ENCODE assay signal across 11 mouse cellular contexts in genomic region chr11:84914673-84915072, GRCm38 (mm10). TPM values are rescaled to one million over a fixed set of nuclear protein-coding genes. Genes with fewer than 3 reads are reported as not detected.
DNase-seq lines count a peak whose midpoint lies in the region; ATAC-seq and TF ChIP-seq lines count a peak whose summit lies in the region.
"Had no signal": no experiment of that assay in that cellular context is flagged by ENCODE, and none has a peak within 500 bp of the region (broad histone marks: within the 10 kb centered on the region; RNA-seq: fewer than 3 reads in every experiment).

No protein-coding gene starts in this region.

- TF ChIP-seq CTCF in left cerebral cortex, adult 2 months (IDR thresholded peaks at IDR 0.05), result no peak; the same call in 1 of the 2 replicates

- WGBS in kidney, embryonic 15.5 days, result 89% methylated on average over 5 of the region's 5 CpGs
- WGBS in midbrain, embryonic 15.5 days, result 78% methylated on average over 5 of the region's 5 CpGs

- ATAC-seq in kidney, embryonic 15.5 days (replicated peaks; ENCODE audit: low FRiP score), result no peak
- ATAC-seq in erythroblast, adult 5-6 weeks (replicated peaks; ENCODE audit: low FRiP score, poor library complexity, severe bottlenecking), result 0 out of 2 replicates have a peak, but pooled peaks have one; percentile 35
- no peak for ATAC-seq in midbrain, embryonic 15.5 days (replicated peaks)

- in situ Hi-C loops in ES-E14 (cut with MboI; ENCODE audit: low sequenced_read_pairs in 2 of 2, unreplicated experiment in 2 of 2), result loop anchor here in 1 of 2 experiments (5.0 kb wide), 1 partner anchor 68 kb away; no protein-coding TSS in a partner anchor

- H3K27me3 ChIP-seq in kidney, embryonic 15.5 days, result no peaks in the 10 kb centered on the region
- H3K27me3 ChIP-seq in midbrain, embryonic 15.5 days (replicated peaks), result no peaks in the 10 kb centered on the region
- H3K27me3 ChIP-seq: heart, embryonic 15.5 days had no signal

- peaks cover 12% of the 10 kb centered on the region for H3K4me1 ChIP-seq in kidney, embryonic 15.5 days
- peaks cover 0 to under 1% of the 10 kb centered on the region in 2 experiments; a peak in 1 of 4 replicates for H3K4me1 ChIP-seq in ES-E14 (ENCODE audit: control insufficient read depth in 2 of 2, insufficient read depth in 2 of 2, low read length in 2 of 2, poor library complexity in 1 of 2)
- H3K4me1 ChIP-seq in midbrain, embryonic 15.5 days, result peaks cover 23% of the 10 kb centered on the region

- intact Hi-C loops in left cerebral cortex, adult 2 months (cut with DNase I), result no loop called here
- intact Hi-C loops in left cerebral cortex, postnatal 14 days (cut with DNase I), result loop anchor here (5.0 kb wide), 1 partner anchor 268 kb away; no protein-coding TSS in a partner anchor

- no peak overlapping the region for H3K4me2 ChIP-seq in kidney, embryonic 15.5 days
- H3K4me2 ChIP-seq in midbrain, embryonic 15.5 days, result 0 out of 2 replicates have a peak overlapping the region, but pooled peaks have one; percentile 86

- peaks cover 43% of the 10 kb centered on the region for H3K36me3 ChIP-seq in kidney, embryonic 15.5 days
- peaks cover 28% of the 10 kb centered on the region for H3K36me3 ChIP-seq in ES-E14 (ENCODE audit: control insufficient read depth, insufficient read depth, low read length, poor library complexity, severe bottlenecking)
- peaks cover 26% of the 10 kb centered on the region for H3K36me3 ChIP-seq in midbrain, embryonic 15.5 days (replicated peaks)

- H3K27ac ChIP-seq in kidney, embryonic 15.5 days, result no peak overlapping the region
- no peak overlapping the region for H3K27ac ChIP-seq in ES-E14 (ENCODE audit: insufficient read depth, low read depth, low read length, poor library complexity, severe bottlenecking)
- H3K27ac ChIP-seq in midbrain, embryonic 15.5 days, result no peak overlapping the region
- no peak overlapping the region for H3K27ac ChIP-seq in left cerebral cortex, adult 2 months
- H3K27ac ChIP-seq: heart, embryonic 15.5 days had no signal

- no peak for DNase-seq in kidney, postnatal 10 days
- DNase-seq in ES-E14 (ENCODE audit: low read depth, low spot score), result peak; percentile 40
- DNase-seq in left cerebral cortex, adult 2 months (ENCODE audit: extremely low spot score in 1 of 2, low spot score in 2 of 2), result no peak
- no peak for DNase-seq in left cerebral cortex, postnatal 14 days (ENCODE audit: low spot score in 2 of 2)
- no peak for DNase-seq in gastrocnemius, postnatal 10 days
- DNase-seq: adrenal gland, postnatal 14 days; layer of hippocampus, adult 9-11 months had no signal

- H3K4me3 ChIP-seq in kidney, embryonic 15.5 days (replicated peaks), result peak overlapping the region; percentile 74; the same call in 1 of the 2 replicates
- H3K4me3 ChIP-seq in ES-E14 (ENCODE audit: insufficient read depth in 1 of 2, low read depth in 1 of 2, low read length in 2 of 2, poor library complexity in 1 of 2, severe bottlenecking in 1 of 2), result peak overlapping the region; percentile 11 to 95; a peak in 2 of 4 replicates
- H3K4me3 ChIP-seq in midbrain, embryonic 15.5 days, result no peak overlapping the region
- no peak overlapping the region for H3K4me3 ChIP-seq in left cerebral cortex, adult 2 months

- H3K9me3 ChIP-seq in kidney, embryonic 15.5 days (replicated peaks), result no peaks in the 10 kb centered on the region
- no peaks in the 10 kb centered on the region for H3K9me3 ChIP-seq in ES-E14 (ENCODE audit: control insufficient read depth, insufficient read depth, low read depth, low read length)
- H3K9me3 ChIP-seq in midbrain, embryonic 15.5 days, result no peaks in the 10 kb centered on the region
- H3K9me3 ChIP-seq: heart, embryonic 15.5 days had no signal

- H3K9ac ChIP-seq in kidney, embryonic 15.5 days, result no peak overlapping the region
- peak overlapping the region; percentile 8; the same call in 1 of the 2 replicates for H3K9ac ChIP-seq in ES-E14 (ENCODE audit: insufficient read depth, low read depth, low read length, poor library complexity, severe bottlenecking)
- no peak overlapping the region for H3K9ac ChIP-seq in midbrain, embryonic 15.5 days
- H3K9ac ChIP-seq: heart, embryonic 15.5 days had no signal

TF ChIP-seq in ES-E14, 5 proteins besides CTCF, POLR2A, EP300 and RAD21:
- no peak for TF ChIP-seq ZNF384 (IDR thresholded peaks at IDR 0.05; ENCODE audit: low read depth, low read length)
- no peak for TF ChIP-seq HCFC1 (IDR thresholded peaks at IDR 0.05; ENCODE audit: borderline replicate concordance, insufficient read depth, low read length)
- no peak for TF ChIP-seq MAFK (IDR thresholded peaks at IDR 0.05; ENCODE audit: insufficient read depth, low read depth, low read length)
- TF ChIP-seq ZC3H11A (IDR thresholded peaks at IDR 0.05; ENCODE audit: borderline replicate concordance, low read depth, low read length), result no peak
- no peak for TF ChIP-seq CHD2 (IDR thresholded peaks at IDR 0.05; ENCODE audit: low read depth, low read length)
TF ChIP-seq in ES-E14: peak in this region for 0.

RNA-seq across cellular contexts. Expression of gene Znhit3, which starts 1.5 kb away (rescaled TPM):
- 60.0 and 65.0 TPM in 2 replicates for polyA plus RNA-seq in kidney, embryonic 15.5 days (2015; fragmentation: Nextera tagmentation; extraction: Ambion mirVana)
- 57.4 and 80.4 TPM in 2 replicates for total RNA-seq in ES-E14 (2012; rRNA removed)
- total RNA-seq in erythroblast, adult 5-6 weeks (2015; ENCODE audit: low replicate concordance), result 1.5 and 6.5 TPM in 2 replicates
- total RNA-seq in erythroblast, adult 5-6 weeks (2017; ENCODE audit: low replicate concordance), result 3.7 and 9.1 TPM in 2 replicates
- 61.8 and 62.8 TPM in 2 replicates for polyA plus RNA-seq in midbrain, embryonic 15.5 days (2015; fragmentation: Nextera tagmentation; extraction: Ambion mirVana)
- total RNA-seq in left cerebral cortex, adult 2 months (2021), result 10 to 100 TPM; 34.8 to 36.5 TPM
- total RNA-seq in left cerebral cortex, postnatal 14 days (2021), result 10 to 100 TPM; 28.0 to 34.8 TPM
- 10 to 100 TPM in 1 of 2 experiments, 1 to 10 TPM in 1; 9.3 to 12.4 TPM for total RNA-seq in gastrocnemius, postnatal 10 days (2021)

RNA-seq across cellular contexts. Expression of gene Pigw, which starts 34.6 kb away (rescaled TPM):
- polyA plus RNA-seq in kidney, embryonic 15.5 days (2015; fragmentation: Nextera tagmentation; extraction: Ambion mirVana), result 3.7 and 4.9 TPM in 2 replicates
- 7.2 and 7.7 TPM in 2 replicates for total RNA-seq in ES-E14 (2012; rRNA removed)
- total RNA-seq in erythroblast, adult 5-6 weeks (2015; ENCODE audit: low replicate concordance), result 0.63 and 0.96 TPM in 2 replicates
- 1.2 and 2.6 TPM in 2 replicates for total RNA-seq in erythroblast, adult 5-6 weeks (2017; ENCODE audit: low replicate concordance)
- 2.3 and 2.5 TPM in 2 replicates for polyA plus RNA-seq in midbrain, embryonic 15.5 days (2015; fragmentation: Nextera tagmentation; extraction: Ambion mirVana)
- 1 to 10 TPM; 6.8 to 7.7 TPM for total RNA-seq in left cerebral cortex, adult 2 months (2021)
- 1 to 10 TPM; 7.5 to 9.5 TPM for total RNA-seq in left cerebral cortex, postnatal 14 days (2021)
- total RNA-seq in gastrocnemius, postnatal 10 days (2021), result 1 to 10 TPM; 6.3 to 7.7 TPM

RNA-seq across cellular contexts. Expression of gene Myo19, which starts 34.7 kb away (rescaled TPM):
- polyA plus RNA-seq in kidney, embryonic 15.5 days (2015; fragmentation: Nextera tagmentation; extraction: Ambion mirVana), result 11.1 and 12.3 TPM in 2 replicates
- 16.2 and 20.2 TPM in 2 replicates for total RNA-seq in ES-E14 (2012; rRNA removed)
- total RNA-seq in erythroblast, adult 5-6 weeks (2015; ENCODE audit: low replicate concordance), result 2.3 and 4.8 TPM in 2 replicates
- total RNA-seq in erythroblast, adult 5-6 weeks (2017; ENCODE audit: low replicate concordance), result 0.94 and 3.6 TPM in 2 replicates
- polyA plus RNA-seq in midbrain, embryonic 15.5 days (2015; fragmentation: Nextera tagmentation; extraction: Ambion mirVana), result 6.0 and 7.2 TPM in 2 replicates
- total RNA-seq in left cerebral cortex, adult 2 months (2021), result 10 to 100 TPM; 14.5 to 20.5 TPM
- 10 to 100 TPM; 12.3 to 12.8 TPM for total RNA-seq in left cerebral cortex, postnatal 14 days (2021)
- total RNA-seq in gastrocnemius, postnatal 10 days (2021), result 1 to 10 TPM; 4.4 to 5.3 TPM

RNA-seq across cellular contexts. Expression of gene Car4, which starts 42.9 kb away (rescaled TPM):
- 66.2 and 71.2 TPM in 2 replicates for polyA plus RNA-seq in kidney, embryonic 15.5 days (2015; fragmentation: Nextera tagmentation; extraction: Ambion mirVana)
- 17.1 and 17.3 TPM in 2 replicates for total RNA-seq in ES-E14 (2012; rRNA removed)
- not detected in 2 replicates for total RNA-seq in erythroblast, adult 5-6 weeks (2015; ENCODE audit: low replicate concordance)
- total RNA-seq in erythroblast, adult 5-6 weeks (2017; ENCODE audit: low replicate concordance), result not detected in 2 replicates
- polyA plus RNA-seq in midbrain, embryonic 15.5 days (2015; fragmentation: Nextera tagmentation; extraction: Ambion mirVana), result 5.3 and 6.0 TPM in 2 replicates
- total RNA-seq in left cerebral cortex, adult 2 months (2021), result 100 to 1,000 TPM in 1 of 2 experiments, 10 to 100 TPM in 1; 78.6 to 101 TPM
- total RNA-seq in left cerebral cortex, postnatal 14 days (2021), result 10 to 100 TPM; 75.6 to 99.5 TPM
- total RNA-seq in gastrocnemius, postnatal 10 days (2021), result 10 to 100 TPM; 11.8 to 12.1 TPM

RNA-seq across cellular contexts. Expression of gene Ggnbp2, which starts 44.1 kb away (rescaled TPM):
- 66.2 and 68.1 TPM in 2 replicates for polyA plus RNA-seq in kidney, embryonic 15.5 days (2015; fragmentation: Nextera tagmentation; extraction: Ambion mirVana)
- 38.6 and 59.1 TPM in 2 replicates for total RNA-seq in ES-E14 (2012; rRNA removed)
- 150 and 159 TPM in 2 replicates for total RNA-seq in erythroblast, adult 5-6 weeks (2015; ENCODE audit: low replicate concordance)
- 179 and 325 TPM in 2 replicates for total RNA-seq in erythroblast, adult 5-6 weeks (2017; ENCODE audit: low replicate concordance)
- polyA plus RNA-seq in midbrain, embryonic 15.5 days (2015; fragmentation: Nextera tagmentation; extraction: Ambion mirVana), result 71.8 and 72.8 TPM in 2 replicates
- total RNA-seq in left cerebral cortex, adult 2 months (2021), result 10 to 100 TPM; 93.8 to 97.1 TPM
- total RNA-seq in left cerebral cortex, postnatal 14 days (2021), result 10 to 100 TPM; 78.1 to 81.8 TPM
- 10 to 100 TPM; 40.6 to 52.8 TPM for total RNA-seq in gastrocnemius, postnatal 10 days (2021)

Comparison
In these comparisons a context has a peak if more than half of its experiments do, and no peak if none do; other contexts are left out.
1. H3K4me3 ChIP-seq: peak in kidney, embryonic 15.5 days (single experiment) and ES-E14 (2 of 2); none in midbrain, embryonic 15.5 days (single experiment) and left cerebral cortex, adult 2 months (single experiment).